In genomic region chr1:180778403-180778754, GRCm38 (mm10) we compare ENCODE assay signal across 8 mouse cellular contexts. TPM values are rescaled to one million over a fixed set of nuclear protein-coding genes. Genes with fewer than 3 reads are reported as not detected.
DNase-seq lines count a peak whose midpoint lies in the region; ATAC-seq and TF ChIP-seq lines count a peak whose summit lies in the region.

No protein-coding gene starts in this region.

- peaks cover 48% of the 10 kb centered on the region for H3K4me1 ChIP-seq in E14TG2a.4 (replicated peaks; ENCODE audit: low read depth, low read length)
- H3K4me1 ChIP-seq in forebrain, embryonic 15.5 days = peaks cover 23% of the 10 kb centered on the region
- peaks cover 16% of the 10 kb centered on the region for H3K4me1 ChIP-seq in liver, embryonic 16.5 days (ENCODE audit: control insufficient read depth, low read depth, low read length)

- peak overlapping the region; percentile 71 for H3K4me3 ChIP-seq in gastrocnemius, adult 2 months
- peak overlapping the region; percentile 90 for H3K4me3 ChIP-seq in E14TG2a.4 (replicated peaks; ENCODE audit: low read length)
- H3K4me3 ChIP-seq in forebrain, embryonic 15.5 days = peak overlapping the region; percentile 80
- H3K4me3 ChIP-seq in liver, embryonic 16.5 days (ENCODE audit: low read depth, low read length) = peak overlapping the region; percentile 72

- intact Hi-C loops in gastrocnemius, adult 2 months (cut with DNase I) = no loop called here
- intact Hi-C loops in gastrocnemius, postnatal 14 days (cut with DNase I; ENCODE audit: low total_unique reads) = loop anchor here (5.0 kb wide), 1 partner anchor 34 kb away; the partner anchor contains the start of gene H3f3a

- WGBS in forebrain, embryonic 15.5 days = under 1% methylated on average over 13 of the region's 13 CpGs
- 4% methylated on average over 13 of the region's 13 CpGs for WGBS in liver, embryonic 16.5 days (ENCODE audit: insufficient replicate concordance)

- H3K9ac ChIP-seq in forebrain, embryonic 15.5 days (replicated peaks) = peak overlapping the region; percentile 93
- peak overlapping the region; percentile 76 for H3K9ac ChIP-seq in liver, embryonic 16.5 days (ENCODE audit: low read depth, low read length)

- peak overlapping the region; percentile 94 for H3K27ac ChIP-seq in gastrocnemius, adult 2 months
- H3K27ac ChIP-seq in forebrain, embryonic 15.5 days (replicated peaks) = no peak overlapping the region; the same call in 1 of the 2 replicates
- H3K27ac ChIP-seq in liver, embryonic 16.5 days (ENCODE audit: low read length) = peak overlapping the region; percentile 90

- peak; percentile 38 for ATAC-seq in forebrain, embryonic 15.5 days (replicated peaks)
- no peak for ATAC-seq in liver, embryonic 16.5 days (ENCODE audit: low read depth)
- no peak for ATAC-seq in inflammation-experienced regulatory T-cells, adult 6 months

- H3K36me3 ChIP-seq in E14TG2a.4 (ENCODE audit: insufficient read depth, low read length) = no peaks in the 10 kb centered on the region
- H3K36me3 ChIP-seq in forebrain, embryonic 15.5 days = no peaks in the 10 kb centered on the region
- no peaks in the 10 kb centered on the region for H3K36me3 ChIP-seq in liver, embryonic 16.5 days (ENCODE audit: control insufficient read depth, insufficient read depth)

- H3K4me2 ChIP-seq in forebrain, embryonic 15.5 days (replicated peaks) = peak overlapping the region; percentile 97
- peak overlapping the region; percentile 98 for H3K4me2 ChIP-seq in liver, embryonic 16.5 days (ENCODE audit: low read depth, low read length)

- no peak for DNase-seq in gastrocnemius, adult 2 months
- DNase-seq in gastrocnemius, postnatal 14 days = no peak
- DNase-seq in adrenal gland, adult (ENCODE audit: inconsistent age in 2 of 2, low spot score in 1 of 2) = no peak
- DNase-seq in right cerebral cortex, adult 2 months (ENCODE audit: low spot score in 2 of 2) = no peak

- TF ChIP-seq CTCF in gastrocnemius, adult 2 months (IDR thresholded peaks at IDR 0.05) = peak; percentile 15; the same call in 1 of the 2 replicates
- TF ChIP-seq CTCF in E14TG2a.4 (conservative IDR thresholded peaks at IDR 0.05; ENCODE audit: low read length) = no peak

- peaks cover 39% of the 10 kb centered on the region for H3K27me3 ChIP-seq in E14TG2a.4 (ENCODE audit: insufficient read depth, low read length)
- H3K27me3 ChIP-seq in forebrain, embryonic 15.5 days = no peaks in the 10 kb centered on the region
- no peaks in the 10 kb centered on the region for H3K27me3 ChIP-seq in liver, embryonic 16.5 days (ENCODE audit: control insufficient read depth, insufficient read depth, low read depth, low read length)

- H3K9me3 ChIP-seq in E14TG2a.4 (ENCODE audit: low read length) = no peaks in the 10 kb centered on the region
- no peaks in the 10 kb centered on the region for H3K9me3 ChIP-seq in forebrain, embryonic 15.5 days
- H3K9me3 ChIP-seq in liver, embryonic 16.5 days (replicated peaks; ENCODE audit: control insufficient read depth, low read length) = peaks cover 4% of the 10 kb centered on the region

RNA-seq across cellular contexts. Expression of gene H3f3a, which starts 35.4 kb away (rescaled TPM):
- 100 to 1,000 TPM; 314 to 379 TPM for total RNA-seq in gastrocnemius, adult 2 months (2021)
- 100 to 1,000 TPM; 448 to 473 TPM for total RNA-seq in gastrocnemius, postnatal 14 days (2021)
- 3,899 and 4,029 TPM in 2 replicates for polyA plus RNA-seq in forebrain, embryonic 15.5 days (2015; fragmentation: Nextera tagmentation; extraction: Ambion mirVana)
- polyA plus RNA-seq in liver, embryonic 16.5 days (2015; fragmentation: Nextera tagmentation; extraction: Ambion mirVana) = 2,020 and 2,074 TPM in 2 replicates
- polyA plus RNA-seq in inflammation-experienced regulatory T-cells, adult 6 months (2017; shearing (Covaris generic)) = 100 to 1,000 TPM; 553 to 843 (median 762) TPM

RNA-seq across cellular contexts. Expression of gene Acbd3, which starts 52.5 kb away (rescaled TPM):
- 10 to 100 TPM; 13.8 to 16.0 TPM for total RNA-seq in gastrocnemius, adult 2 months (2021)
- total RNA-seq in gastrocnemius, postnatal 14 days (2021) = 10 to 100 TPM; 15.4 to 16.9 TPM
- polyA plus RNA-seq in forebrain, embryonic 15.5 days (2015; fragmentation: Nextera tagmentation; extraction: Ambion mirVana) = 20.7 and 23.7 TPM in 2 replicates
- 8.1 and 8.4 TPM in 2 replicates for polyA plus RNA-seq in liver, embryonic 16.5 days (2015; fragmentation: Nextera tagmentation; extraction: Ambion mirVana)
- polyA plus RNA-seq in inflammation-experienced regulatory T-cells, adult 6 months (2017; shearing (Covaris generic)) = 10 to 100 TPM; 10.9 to 14.4 (median 14.0) TPM
